Mouse (Mus musculus): ENCODE data around the gene Cenpf.
"Not testable (repeated sequence)": the region's sequence is repeated elsewhere in the genome, so short reads cannot be mapped to it uniquely, and the experiment has no call there.

Cenpf gene

GRCm38 (mm10) chr1:189694391-189694790 lies 6.5 kb upstream of the Cenpf start:
- DNase-seq (ENCODE audit: low spot score in 2 of 2): no peak

- not testable (repeated sequence) for DNase-seq (ENCODE audit: low spot score in 2 of 2)
Measured at GRCm38 (mm10) chr1:189692442-189692841, 4.6 kb upstream of the Cenpf start.

- no peak for DNase-seq (ENCODE audit: low spot score in 2 of 2)
Measured at GRCm38 (mm10) chr1:189689050-189689833, 1.4 kb upstream of the Cenpf start.

GRCm38 (mm10) chr1:189688388-189688750 lies 483 bp upstream of the Cenpf start:
- DNase-seq (ENCODE audit: low spot score in 2 of 2): no peak

GRCm38 (mm10) chr1:189686025-189686424 lies 1.9 kb downstream of the Cenpf start:
- DNase-seq (ENCODE audit: low spot score in 2 of 2): no peak

- DNase-seq (ENCODE audit: low spot score in 2 of 2): no peak
Measured at GRCm38 (mm10) chr1:189684786-189685415, 3.0 kb downstream of the Cenpf start.

GRCm38 (mm10) chr1:189679555-189679954 lies 8.3 kb downstream of the Cenpf start:
- no peak for DNase-seq (ENCODE audit: low spot score in 2 of 2)

- no peak for DNase-seq (ENCODE audit: low spot score in 2 of 2)
Measured at GRCm38 (mm10) chr1:189675953-189676352, 11.9 kb downstream of the Cenpf start.

GRCm38 (mm10) chr1:189675421-189675820 lies 12.5 kb downstream of the Cenpf start:
- DNase-seq (ENCODE audit: low spot score in 2 of 2): no peak

GRCm38 (mm10) chr1:189665966-189666365 lies 21.9 kb downstream of the Cenpf start:
- no peak for DNase-seq (ENCODE audit: low spot score in 2 of 2)

GRCm38 (mm10) chr1:189664873-189665144 lies 23.1 kb downstream of the Cenpf start:
- DNase-seq (ENCODE audit: low spot score in 2 of 2): no peak

GRCm38 (mm10) chr1:189664061-189664872 lies 23.6 kb downstream of the Cenpf start:
- DNase-seq (ENCODE audit: low spot score in 2 of 2): no peak

- no peak for DNase-seq (ENCODE audit: low spot score in 2 of 2)
Measured at GRCm38 (mm10) chr1:189663437-189663836, 24.4 kb downstream of the Cenpf start.

GRCm38 (mm10) chr1:189661856-189662255 lies 26.0 kb downstream of the Cenpf start:
- no peak for DNase-seq (ENCODE audit: low spot score in 2 of 2)

GRCm38 (mm10) chr1:189657406-189657805 lies 30.5 kb downstream of the Cenpf start:
- no peak for DNase-seq (ENCODE audit: low spot score in 2 of 2)

- no peak for DNase-seq (ENCODE audit: low spot score in 2 of 2)
Measured at GRCm38 (mm10) chr1:189653746-189654145, 34.1 kb downstream of the Cenpf start.

GRCm38 (mm10) chr1:189646597-189646996 lies 41.3 kb downstream of the Cenpf start:
- no peak for DNase-seq (ENCODE audit: low spot score in 2 of 2)

GRCm38 (mm10) chr1:189645371-189645770 lies 42.5 kb downstream of the Cenpf start:
- DNase-seq (ENCODE audit: low spot score in 2 of 2): no peak

GRCm38 (mm10) chr1:189644700-189645345 lies 43.1 kb downstream of the Cenpf start:
- DNase-seq (ENCODE audit: low spot score in 2 of 2): no peak

GRCm38 (mm10) chr1:189639581-189639980 lies 48.3 kb downstream of the Cenpf start:
- DNase-seq (ENCODE audit: low spot score in 2 of 2): no peak

GRCm38 (mm10) chr1:189633791-189634190 lies 54.1 kb downstream of the Cenpf start:
- DNase-seq (ENCODE audit: low spot score in 2 of 2): no peak
